Mouse (Mus musculus): ENCODE measurements around the gene Golt1b.

Gene Golt1b

GRCm38 (mm10) chr6:142381615-142382014, 5.4 kb upstream of the Golt1b start:
- DNase-seq (ENCODE audit: extremely low spot score, low spot score) = no peak

GRCm38 (mm10) chr6:142384521-142384920, 2.5 kb upstream of the Golt1b start:
- DNase-seq (ENCODE audit: extremely low spot score, low spot score) = no peak

- DNase-seq (ENCODE audit: extremely low spot score, low spot score) = no peak
Observed at GRCm38 (mm10) chr6:142386285-142387010, 573 bp upstream of the Golt1b start.

GRCm38 (mm10) chr6:142387755-142388271, 792 bp downstream of the Golt1b start:
- no peak for DNase-seq (ENCODE audit: extremely low spot score, low spot score)

GRCm38 (mm10) chr6:142389101-142389500, 2.1 kb downstream of the Golt1b start:
- no peak for DNase-seq (ENCODE audit: extremely low spot score, low spot score)

- DNase-seq (ENCODE audit: extremely low spot score, low spot score) = no peak
Observed at GRCm38 (mm10) chr6:142392312-142392711, 5.3 kb downstream of the Golt1b start.

GRCm38 (mm10) chr6:142394669-142395068, 7.6 kb downstream of the Golt1b start:
- DNase-seq (ENCODE audit: extremely low spot score, low spot score) = no peak

GRCm38 (mm10) chr6:142395756-142396155, 8.7 kb downstream of the Golt1b start:
- DNase-seq (ENCODE audit: extremely low spot score, low spot score) = no peak

- DNase-seq (ENCODE audit: extremely low spot score, low spot score) = no peak
Observed at GRCm38 (mm10) chr6:142411140-142411539, 24.1 kb downstream of the Golt1b start.

GRCm38 (mm10) chr6:142412906-142413491, 26.0 kb downstream of the Golt1b start, which contains the start of gene Spx:
TSS of gene Spx (plus strand) at chr6:142413441.
- DNase-seq (ENCODE audit: extremely low spot score, low spot score) = no peak

GRCm38 (mm10) chr6:142413845-142414244, 26.8 kb downstream of the Golt1b start:
- DNase-seq (ENCODE audit: extremely low spot score, low spot score) = peak; percentile 26

GRCm38 (mm10) chr6:142414597-142414996, 27.6 kb downstream of the Golt1b start:
- DNase-seq (ENCODE audit: extremely low spot score, low spot score) = peak; percentile 38

- DNase-seq (ENCODE audit: extremely low spot score, low spot score) = no peak
Observed at GRCm38 (mm10) chr6:142424976-142425375, 38.0 kb downstream of the Golt1b start.

- no peak for DNase-seq (ENCODE audit: extremely low spot score, low spot score)
Observed at GRCm38 (mm10) chr6:142429072-142429471, 42.1 kb downstream of the Golt1b start.

GRCm38 (mm10) chr6:142451381-142451780, 64.4 kb downstream of the Golt1b start:
- DNase-seq (ENCODE audit: extremely low spot score, low spot score) = no peak

GRCm38 (mm10) chr6:142453311-142453710, 66.3 kb downstream of the Golt1b start:
- DNase-seq (ENCODE audit: extremely low spot score, low spot score) = no peak

All from neural tube, embryonic 10.5 days (tissue).